Mouse (Mus musculus) liver, embryonic 14.5 days (tissue): ENCODE measurements at regions not wholly inside any gene's neighbourhood (a gene's known extent, or its start where the extent isn't known, plus 50 kb on each side); places are given as distances from the start of the nearest gene placed in this dataset.

Source experiments
- CTCF ChIP-seq: IDR thresholded peaks from 2 replicates; pipeline ENCODE4 v1.5.1; 2016; ENCODE audit warnings: antibody characterized with exemption, low read depth, control low read depth
- EP300 ChIP-seq: IDR thresholded peaks from 2 replicates; pipeline ENCODE4 v1.6.1; 2016; ENCODE audit warnings: antibody characterized with exemption, low read depth

GRCm38 (mm10) chr8:26627191-26627891 is 349.8 kb upstream of the Zfp703 start:
- TF ChIP-seq CTCF (no peak), EP300 (no peak)
